Mouse (Mus musculus): ENCODE measurements around the gene Nfix.

DNA sequence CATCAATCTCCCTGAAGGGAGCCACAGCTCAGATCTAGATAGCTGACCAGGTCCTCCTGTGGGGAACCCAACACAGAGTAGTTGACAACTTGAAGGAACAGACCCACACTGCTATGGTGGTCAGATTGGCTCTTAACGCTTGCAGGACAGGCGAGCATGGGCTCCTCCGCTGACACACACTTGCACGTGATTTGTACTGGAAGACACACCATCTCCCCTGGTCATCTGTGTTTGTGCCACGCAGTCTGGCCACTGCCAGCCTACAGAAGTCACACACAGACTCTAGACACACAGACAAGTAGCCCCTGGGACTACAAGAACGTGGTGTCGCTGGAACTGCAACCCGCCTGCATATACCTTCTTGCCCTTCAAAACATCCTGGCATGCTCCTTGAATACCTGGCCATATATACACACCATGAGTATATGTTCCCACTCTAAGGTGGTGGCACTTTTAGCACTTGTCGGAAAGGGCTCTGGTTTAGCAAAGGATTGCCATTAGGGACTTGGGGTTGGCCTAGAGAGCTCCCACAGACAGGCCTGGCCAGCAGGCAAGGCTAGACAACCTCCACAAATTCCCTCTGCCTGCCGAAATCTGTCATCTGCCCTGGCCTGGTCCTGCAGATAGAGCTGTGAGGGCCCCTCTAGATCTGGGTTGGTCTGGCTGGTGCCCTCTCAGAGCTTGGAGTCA lies 1.6 kb downstream of the Nfix start:
- TF ChIP-seq POU5F1 (IDR thresholded peaks at IDR 0.05; ENCODE audit: borderline replicate concordance, low read length) (no peak), CTCF (conservative IDR thresholded peaks at IDR 0.05; ENCODE audit: low read length) (no peak)
